Mouse (Mus musculus) myocyte (in vitro differentiated cells): Measurements from ENCODE around the gene Adgre5.

Experiments
- E2F4 ChIP-seq: IDR thresholded peaks from one replicate; pipeline ENCODE4 v1.6.1; 2011; ENCODE audit warnings: mild to moderate bottlenecking, control low read depth, moderate library complexity; ENCODE audit not compliant: insufficient read depth
- MAX ChIP-seq: IDR thresholded peaks from one replicate; pipeline ENCODE4 v1.6.1; 2011; ENCODE audit warnings: low read depth, mild to moderate bottlenecking, control low read depth
- MYOG ChIP-seq, 3 experiments: IDR thresholded peaks; one replicate each; pipeline ENCODE4 v1.6.1; 2011; ENCODE audit warnings: control low read depth in 2 of 3, low read depth in 2 of 3, mild to moderate bottlenecking in 2 of 3; ENCODE audit not compliant: insufficient read length in 2 of 3, control insufficient read depth in 1 of 3, insufficient read depth in 1 of 3
- POLR2A ChIP-seq: IDR thresholded peaks from one replicate; pipeline ENCODE4 v1.6.1; 2011; ENCODE audit warnings: low read depth, mild to moderate bottlenecking, control low read depth, moderate library complexity; ENCODE audit not compliant: insufficient read length

DNA sequence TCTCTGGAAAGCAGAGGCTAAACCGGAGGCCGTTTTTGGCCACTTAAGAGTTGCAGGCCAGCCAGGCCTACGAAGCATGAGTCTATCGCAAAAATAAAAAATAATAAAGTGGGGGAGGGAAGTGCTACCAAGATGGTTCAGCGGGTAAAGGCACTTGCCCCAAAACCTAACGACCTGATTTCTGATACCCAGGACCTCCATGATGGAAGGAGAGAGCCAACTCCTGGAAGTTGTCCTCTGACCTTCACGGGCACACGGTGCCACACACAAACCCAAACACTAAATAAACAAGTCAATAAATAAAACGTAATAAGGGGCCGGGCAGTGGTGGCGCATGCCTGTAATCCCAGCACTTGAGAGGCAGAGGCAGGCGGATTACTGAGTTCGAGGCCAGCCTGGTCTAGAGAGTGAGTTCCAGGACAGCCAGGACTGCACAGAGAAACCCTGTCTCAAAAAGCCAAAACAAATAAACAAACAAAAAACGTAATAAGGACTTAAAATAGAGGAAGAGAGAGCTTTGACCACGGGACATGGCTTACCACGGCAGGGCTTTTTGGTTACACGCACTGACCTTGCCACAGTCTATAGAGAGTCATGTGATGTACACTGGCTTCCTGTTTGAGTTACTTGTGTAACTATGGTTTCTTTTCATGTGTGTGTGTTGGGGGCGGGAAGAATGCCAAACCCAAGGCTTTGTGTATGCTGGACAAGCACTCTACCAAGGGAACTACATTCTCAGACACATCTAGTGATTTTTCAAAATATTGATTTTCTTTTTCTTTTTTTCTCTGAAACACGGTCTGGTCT, 926 bp upstream of the Adgre5 start:
- no peak for TF ChIP-seq POLR2A
- no peak for TF ChIP-seq MYOG (IDR thresholded peaks at IDR 0.05; ENCODE audit: control insufficient read depth in 1 of 3, insufficient read depth in 1 of 3, insufficient read length in 2 of 3, low read depth in 2 of 3)
- TF ChIP-seq E2F4, result no peak
- TF ChIP-seq MAX, result no peak
